Comparison of ENCODE assay signal across 23 mouse cellular contexts in the genomic region with DNA sequence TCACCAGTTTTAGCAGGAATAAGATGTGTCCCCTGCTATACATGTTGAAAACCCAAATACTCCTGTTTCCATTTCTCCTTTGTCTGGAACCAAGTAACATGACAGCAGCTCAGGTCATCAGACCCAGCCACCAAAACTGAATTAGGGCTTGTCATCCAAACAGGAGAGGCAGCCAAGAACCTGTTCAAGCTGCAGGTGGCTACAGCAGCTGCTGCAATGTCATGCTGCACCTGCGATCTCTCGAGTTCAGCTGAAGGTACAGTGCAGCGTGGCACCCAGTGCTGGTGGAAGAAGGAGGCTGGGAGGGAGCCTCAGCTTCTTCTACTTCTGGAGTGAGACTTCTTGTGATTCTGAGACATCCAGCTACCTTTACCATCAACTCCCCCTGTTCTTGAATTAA.
DNase-seq lines count a peak whose midpoint lies in the region; ATAC-seq lines count a peak whose summit lies in the region.
"Had no signal": no experiment of that assay in that cellular context is flagged by ENCODE, and none has a peak within 500 bp of the region (broad histone marks: within the 10 kb centered on the region; RNA-seq: fewer than 3 reads in every experiment).

No protein-coding gene starts in this region.

- peak; percentile 17 for DNase-seq in left cerebral cortex, postnatal 4 days
- no peak for DNase-seq in left cerebral cortex, postnatal 14 days (ENCODE audit: low spot score in 2 of 2)
- peak; percentile 34 to 59 for DNase-seq in cerebellum, adult 18-20 months
- peak; percentile 57 to 59 for DNase-seq in cerebellum, postnatal 10 days
- DNase-seq in urinary bladder, postnatal 10 days (ENCODE audit: low spot score): no peak
- DNase-seq: adrenal gland, adult 8-10 months; B cell, adult 2 months; gastrocnemius, adult 2 months; gastrocnemius, postnatal 36 days; heart, adult 2 months; kidney, adult 2 months; kidney, postnatal 4 days; layer of hippocampus, postnatal 36 days; liver; lung, adult 2 months; lung, postnatal 10 days; midbrain, embryonic 14.5 days; retina, postnatal 1 day; right cerebral cortex, postnatal 14 days; thymus, postnatal 36 days had no signal

- ATAC-seq in inflammation-experienced regulatory T-cells, adult 6 months: no peak
- ATAC-seq: forebrain, embryonic 16.5 days; intestine, embryonic 15.5 days had no signal

- intact Hi-C loops in left cerebral cortex, postnatal 4 days (cut with DNase I): no loop called here
- intact Hi-C loops in left cerebral cortex, postnatal 14 days (cut with DNase I): no loop called here

Comparison
In these comparisons a context has a peak if more than half of its experiments do, and no peak if none do; other contexts are left out.
1. DNase-seq: peak in left cerebral cortex, postnatal 4 days (single experiment), cerebellum, adult 18-20 months (2 of 2) and cerebellum, postnatal 10 days (2 of 2); none in left cerebral cortex, postnatal 14 days (0 of 2) and urinary bladder, postnatal 10 days (single experiment).